Mouse (Mus musculus): ENCODE measurements around the gene Hormad2.

Hormad2 gene

GRCm38 (mm10) chr11:4299735-4300474 lies 141.0 kb downstream of the Hormad2 start:
- DNase-seq: peak; percentile 61 to 80

- peak in 1 of 2 experiments; percentile 49 for DNase-seq
These were observed 141.7 kb downstream of the Hormad2 start for GRCm38 (mm10) chr11:4299191-4299590.

GRCm38 (mm10) chr11:4298615-4299014 lies 142.3 kb downstream of the Hormad2 start:
- peak in 1 of 2 experiments; percentile 20 for DNase-seq

GRCm38 (mm10) chr11:4297753-4298152 lies 143.2 kb downstream of the Hormad2 start:
- DNase-seq: peak in 1 of 2 experiments; percentile 71

- peak in 1 of 2 experiments; percentile 20 for DNase-seq
These were observed 144.2 kb downstream of the Hormad2 start for GRCm38 (mm10) chr11:4296610-4297275.
